Mouse (Mus musculus): ENCODE results near the gene Cox11. TPM values are rescaled to one million over a fixed set of nuclear protein-coding genes. Genes with fewer than 3 reads are reported as not detected.

The Cox11 gene
- total RNA-seq, 1 experiment from 2014 or later, result 28.1 TPM

DNA sequence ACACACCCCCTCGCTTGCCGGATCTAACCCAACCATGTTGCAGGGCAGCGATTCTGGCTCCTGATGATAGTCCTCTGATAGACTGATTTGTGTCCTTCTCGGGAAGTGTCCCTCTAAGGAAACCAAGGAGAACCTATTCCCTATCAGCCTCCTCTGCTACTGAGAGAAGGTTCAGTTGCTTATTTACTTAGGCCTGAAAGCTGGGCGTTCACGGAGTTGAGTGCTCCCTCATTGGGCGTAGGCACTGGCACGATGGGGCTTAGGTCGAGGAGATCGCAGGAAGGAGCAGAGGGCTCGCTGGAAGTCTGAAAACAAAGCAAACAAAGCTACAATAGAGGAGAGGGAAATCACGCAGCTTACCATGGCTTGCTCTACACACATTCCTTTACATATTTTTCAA is 19.6 kb downstream of the Cox11 start:
- no peak for ATAC-seq (replicated peaks in 1 of 2; ENCODE audit: insufficient read depth in 1 of 2, low FRiP score in 2 of 2, low TSS enrichment in 1 of 2, low read depth in 1 of 2, poor library complexity in 2 of 2, severe bottlenecking in 2 of 2)

- ATAC-seq (replicated peaks in 1 of 2; ENCODE audit: insufficient read depth in 1 of 2, low FRiP score in 2 of 2, low TSS enrichment in 1 of 2, low read depth in 1 of 2, poor library complexity in 2 of 2, severe bottlenecking in 2 of 2), result no peak
Measured at GRCm38 (mm10) chr11:90660662-90661061, 22.7 kb downstream of the Cox11 start.

GRCm38 (mm10) chr11:90663052-90663451 is 25.1 kb downstream of the Cox11 start:
- no peak for ATAC-seq (replicated peaks in 1 of 2; ENCODE audit: insufficient read depth in 1 of 2, low FRiP score in 2 of 2, low TSS enrichment in 1 of 2, low read depth in 1 of 2, poor library complexity in 2 of 2, severe bottlenecking in 2 of 2)

DNA sequence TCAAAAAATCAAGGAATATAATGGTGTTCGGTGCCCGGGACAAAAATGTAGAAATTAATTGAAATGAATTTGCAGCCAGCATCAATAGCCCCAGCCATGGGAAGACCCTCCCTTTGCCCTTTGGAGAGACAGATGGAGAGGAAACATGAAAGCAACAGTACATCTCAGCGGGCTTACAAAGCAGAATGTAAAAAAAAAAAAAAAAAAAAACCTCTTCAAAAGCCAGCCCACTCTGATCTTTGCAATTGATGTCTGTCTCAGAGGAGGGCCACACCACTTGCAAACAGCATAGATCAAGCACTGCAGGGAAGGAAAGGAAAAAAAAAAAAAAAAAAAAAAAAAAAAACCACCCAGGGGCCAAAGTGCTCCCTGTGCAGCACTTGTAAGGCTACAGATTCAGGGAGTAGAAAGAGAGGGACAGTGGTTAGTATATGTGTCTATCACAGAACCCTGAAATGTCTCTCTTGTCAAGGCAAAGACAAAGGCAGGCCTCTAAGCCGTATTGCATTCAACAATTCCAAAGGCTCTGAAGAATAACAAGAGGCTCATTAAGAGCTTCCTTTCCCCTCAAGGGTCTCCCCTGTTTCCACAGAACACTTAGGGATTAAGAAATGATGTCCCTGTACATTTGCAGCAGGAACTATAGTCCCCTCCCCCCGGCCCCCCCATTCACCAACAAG is 25.8 kb downstream of the Cox11 start:
- ATAC-seq (replicated peaks in 1 of 2; ENCODE audit: insufficient read depth in 1 of 2, low FRiP score in 2 of 2, low TSS enrichment in 1 of 2, low read depth in 1 of 2, poor library complexity in 2 of 2, severe bottlenecking in 2 of 2), result no peak

- peak; percentile 76 to 82 for ATAC-seq (replicated peaks in 1 of 2; ENCODE audit: insufficient read depth in 1 of 2, low FRiP score in 2 of 2, low TSS enrichment in 1 of 2, low read depth in 1 of 2, poor library complexity in 2 of 2, severe bottlenecking in 2 of 2)
Measured at GRCm38 (mm10) chr11:90664345-90664986, 26.5 kb downstream of the Cox11 start.

DNA sequence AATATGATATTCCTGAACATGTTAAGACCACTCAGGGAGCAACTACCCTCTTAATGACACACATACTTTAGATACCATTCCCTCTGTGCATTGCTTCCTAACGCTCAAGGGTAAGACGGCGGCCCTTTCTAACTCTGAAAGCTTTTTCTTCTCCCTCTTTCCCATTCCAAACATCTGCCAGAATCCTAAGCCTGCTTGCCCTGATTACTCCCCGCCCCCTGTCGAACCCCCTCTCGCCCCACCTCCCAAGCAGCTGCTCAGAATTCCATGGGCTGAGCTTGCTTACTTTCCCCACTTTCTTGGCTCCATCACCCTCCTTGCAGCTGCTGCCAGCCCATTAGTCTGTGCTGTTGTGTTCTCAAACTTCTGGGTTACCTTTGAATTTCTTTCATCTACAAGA is 27.2 kb downstream of the Cox11 start:
- ATAC-seq (replicated peaks in 1 of 2; ENCODE audit: insufficient read depth in 1 of 2, low FRiP score in 2 of 2, low TSS enrichment in 1 of 2, low read depth in 1 of 2, poor library complexity in 2 of 2, severe bottlenecking in 2 of 2), result no peak

DNA sequence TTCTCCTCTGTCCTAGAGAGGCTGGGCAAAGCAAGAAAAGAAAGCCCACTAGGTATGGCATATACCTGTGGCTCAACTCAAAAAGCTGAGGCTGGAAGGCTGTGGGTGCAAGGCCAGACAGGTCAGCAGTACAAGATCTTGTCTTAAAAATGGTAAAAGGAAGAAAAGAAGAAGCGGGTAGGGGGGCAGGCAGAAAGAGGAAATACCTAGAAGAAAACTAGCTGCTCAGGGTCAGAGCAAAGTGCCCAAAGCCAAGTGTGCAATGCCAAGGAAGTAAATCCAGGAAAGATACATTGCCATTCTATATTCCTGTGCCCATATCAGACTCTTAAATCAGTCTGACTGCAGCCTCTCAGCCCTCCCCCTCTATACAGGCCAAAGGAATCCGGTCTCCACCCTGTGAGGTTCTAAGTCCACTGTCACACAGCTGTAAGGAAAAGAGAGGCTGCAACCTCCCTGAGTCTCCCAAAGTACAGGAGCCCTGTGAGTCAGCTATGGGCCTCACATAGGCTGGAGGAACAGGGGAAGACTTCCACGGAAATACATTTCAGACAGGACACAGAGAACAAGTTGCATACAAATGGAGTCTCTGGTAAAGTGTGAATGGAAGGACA is 28.3 kb downstream of the Cox11 start:
- ATAC-seq (replicated peaks in 1 of 2; ENCODE audit: insufficient read depth in 1 of 2, low FRiP score in 2 of 2, low TSS enrichment in 1 of 2, low read depth in 1 of 2, poor library complexity in 2 of 2, severe bottlenecking in 2 of 2), result 0 out of 4 replicates have a peak, but pooled peaks of 1 of the 2 experiments have one; percentile 2

GRCm38 (mm10) chr11:90666916-90667315 is 28.9 kb downstream of the Cox11 start:
- ATAC-seq (replicated peaks in 1 of 2; ENCODE audit: insufficient read depth in 1 of 2, low FRiP score in 2 of 2, low TSS enrichment in 1 of 2, low read depth in 1 of 2, poor library complexity in 2 of 2, severe bottlenecking in 2 of 2), result no peak

- no peak for ATAC-seq (replicated peaks in 1 of 2; ENCODE audit: insufficient read depth in 1 of 2, low FRiP score in 2 of 2, low TSS enrichment in 1 of 2, low read depth in 1 of 2, poor library complexity in 2 of 2, severe bottlenecking in 2 of 2)
Measured at GRCm38 (mm10) chr11:90667325-90667724, 29.4 kb downstream of the Cox11 start.

DNA sequence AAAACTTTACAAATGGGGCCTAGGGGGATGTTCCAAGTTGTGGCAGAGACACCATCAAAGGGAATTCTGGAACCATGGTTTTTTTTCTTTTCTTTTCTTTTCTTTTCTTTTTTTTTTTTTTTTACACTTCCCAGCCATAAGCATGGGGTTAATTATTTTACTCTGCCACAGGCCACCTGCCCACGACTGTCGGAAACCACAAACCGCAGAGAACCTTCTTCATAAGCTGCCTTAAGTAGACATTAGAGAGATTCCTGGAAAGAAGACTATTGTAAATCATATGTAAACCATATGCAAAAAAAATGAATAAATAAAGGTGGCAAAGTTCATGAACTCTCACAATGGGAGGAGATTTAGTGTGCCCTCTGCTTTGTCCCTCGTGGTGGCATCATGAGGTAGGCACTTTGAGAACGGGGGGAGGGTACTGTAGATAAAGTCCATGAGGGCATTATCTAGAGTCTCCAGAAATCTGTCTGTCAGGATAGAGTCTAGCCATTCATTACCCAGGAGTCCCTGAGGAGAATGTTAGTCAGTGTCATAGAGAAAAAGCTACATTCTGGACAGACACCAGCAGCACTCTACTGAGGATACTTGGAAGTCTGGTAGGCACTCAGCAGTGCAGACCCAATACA is 37.6 kb downstream of the Cox11 start:
- peak; percentile 53 to 56; a peak in 3 of 4 replicates for ATAC-seq (replicated peaks in 1 of 2; ENCODE audit: insufficient read depth in 1 of 2, low FRiP score in 2 of 2, low TSS enrichment in 1 of 2, low read depth in 1 of 2, poor library complexity in 2 of 2, severe bottlenecking in 2 of 2)

GRCm38 (mm10) chr11:90677027-90677426 is 39.1 kb downstream of the Cox11 start:
- ATAC-seq (replicated peaks in 1 of 2; ENCODE audit: insufficient read depth in 1 of 2, low FRiP score in 2 of 2, low TSS enrichment in 1 of 2, low read depth in 1 of 2, poor library complexity in 2 of 2, severe bottlenecking in 2 of 2), result no peak

DNA sequence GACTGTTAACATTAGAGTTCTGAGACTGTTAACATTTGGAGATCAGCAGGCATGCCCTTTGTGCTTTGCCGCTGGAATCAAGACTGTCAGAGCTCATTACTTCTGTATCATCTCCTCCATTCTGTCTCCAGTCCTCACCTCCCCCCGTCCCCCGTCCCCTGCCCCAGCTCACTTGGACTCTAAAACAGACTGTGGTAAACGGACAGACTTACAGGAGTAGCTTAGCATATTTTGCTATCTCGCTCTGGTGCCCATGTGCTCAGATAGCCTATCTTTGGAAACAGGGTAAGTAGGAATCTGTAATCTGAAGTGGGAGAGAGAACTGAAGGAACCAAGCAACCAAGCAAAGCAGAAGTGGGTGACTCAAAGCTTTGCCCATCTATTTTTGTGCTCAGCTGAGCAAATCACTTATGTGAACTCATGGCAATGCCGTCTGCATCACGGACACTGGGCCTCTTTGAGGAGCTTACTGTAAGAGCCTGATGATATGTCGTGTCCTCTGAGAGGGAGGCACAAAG is 39.9 kb downstream of the Cox11 start:
- no peak for ATAC-seq (replicated peaks in 1 of 2; ENCODE audit: insufficient read depth in 1 of 2, low FRiP score in 2 of 2, low TSS enrichment in 1 of 2, low read depth in 1 of 2, poor library complexity in 2 of 2, severe bottlenecking in 2 of 2)

- no peak for ATAC-seq (replicated peaks in 1 of 2; ENCODE audit: insufficient read depth in 1 of 2, low FRiP score in 2 of 2, low TSS enrichment in 1 of 2, low read depth in 1 of 2, poor library complexity in 2 of 2, severe bottlenecking in 2 of 2)
Measured at GRCm38 (mm10) chr11:90678582-90678981, 40.6 kb downstream of the Cox11 start.

GRCm38 (mm10) chr11:90681171-90681570 is 43.2 kb downstream of the Cox11 start:
- no peak for ATAC-seq (replicated peaks in 1 of 2; ENCODE audit: insufficient read depth in 1 of 2, low FRiP score in 2 of 2, low TSS enrichment in 1 of 2, low read depth in 1 of 2, poor library complexity in 2 of 2, severe bottlenecking in 2 of 2)

DNA sequence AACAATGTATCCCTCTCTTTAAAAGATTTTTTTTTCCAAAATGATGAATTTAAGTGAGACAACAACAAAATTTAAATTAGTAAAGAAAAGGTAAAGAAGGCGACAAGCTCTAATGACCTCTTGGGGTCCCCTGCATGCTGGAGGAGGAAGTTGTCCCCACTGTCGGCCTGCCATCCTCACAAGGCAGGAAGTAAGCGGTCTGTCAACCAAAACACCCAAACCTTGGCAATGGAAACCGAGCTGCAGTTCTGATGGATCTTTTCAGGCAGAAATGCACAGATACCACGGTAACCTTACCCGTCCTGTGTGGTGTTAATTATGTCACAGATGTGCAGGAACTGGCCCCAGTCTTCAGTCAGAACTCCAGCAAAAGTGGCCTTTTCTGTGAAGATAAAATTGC is 46.8 kb downstream of the Cox11 start:
- ATAC-seq (replicated peaks in 1 of 2; ENCODE audit: insufficient read depth in 1 of 2, low FRiP score in 2 of 2, low TSS enrichment in 1 of 2, low read depth in 1 of 2, poor library complexity in 2 of 2, severe bottlenecking in 2 of 2), result peak; percentile 54 to 77; a peak in 3 of 4 replicates

- ATAC-seq (replicated peaks in 1 of 2; ENCODE audit: insufficient read depth in 1 of 2, low FRiP score in 2 of 2, low TSS enrichment in 1 of 2, low read depth in 1 of 2, poor library complexity in 2 of 2, severe bottlenecking in 2 of 2), result no peak
Measured at GRCm38 (mm10) chr11:90685196-90685595, 47.2 kb downstream of the Cox11 start.

- no peak for ATAC-seq (replicated peaks in 1 of 2; ENCODE audit: insufficient read depth in 1 of 2, low FRiP score in 2 of 2, low TSS enrichment in 1 of 2, low read depth in 1 of 2, poor library complexity in 2 of 2, severe bottlenecking in 2 of 2)
Measured at GRCm38 (mm10) chr11:90686287-90687025, 48.5 kb downstream of the Cox11 start.
